Mouse (Mus musculus) cerebellum, postnatal 14 days (tissue): ENCODE results near the gene Acta2.

ENCODE experiments used
- DNase-seq, 2 experiments: peaks; one replicate each; pipeline ENCODE4 v3.0.0; 2021; ENCODE audit warnings: mixed read lengths in 2 of 2

Gene Acta2

GRCm38 (mm10) chr19:34254880-34255681 lies at the start of gene Acta2:
TSS of gene Acta2 (minus strand) at chr19:34255590.
- DNase-seq, result no peak

- no peak for DNase-seq
These were observed 49.5 kb upstream of the Acta2 start for GRCm38 (mm10) chr19:34304917-34305316.

- no peak for DNase-seq
These were observed 45.0 kb upstream of the Acta2 start for GRCm38 (mm10) chr19:34300430-34300829.

- DNase-seq, result no peak
These were observed 43.8 kb upstream of the Acta2 start for GRCm38 (mm10) chr19:34299229-34299628.

GRCm38 (mm10) chr19:34298531-34298930 lies 43.1 kb upstream of the Acta2 start:
- no peak for DNase-seq

GRCm38 (mm10) chr19:34295442-34295841 lies 40.1 kb upstream of the Acta2 start:
- DNase-seq, result no peak

- no peak for DNase-seq
These were observed 38.1 kb upstream of the Acta2 start for GRCm38 (mm10) chr19:34293376-34293947.

- DNase-seq, result no peak
These were observed 37.3 kb upstream of the Acta2 start for GRCm38 (mm10) chr19:34292701-34293100.

- no peak for DNase-seq
These were observed 36.6 kb upstream of the Acta2 start for GRCm38 (mm10) chr19:34291956-34292355.

GRCm38 (mm10) chr19:34291379-34291778 lies 36.0 kb upstream of the Acta2 start:
- no peak for DNase-seq

- DNase-seq, result no peak
These were observed 35.5 kb upstream of the Acta2 start for GRCm38 (mm10) chr19:34290872-34291341.

- DNase-seq, result peak; percentile 25 to 32
These were observed 34.8 kb upstream of the Acta2 start, which contains the start of gene Fas for GRCm38 (mm10) chr19:34289948-34290789. TSS of gene Fas (plus strand) at chr19:34290666.

- no peak for DNase-seq
These were observed 33.3 kb upstream of the Acta2 start for GRCm38 (mm10) chr19:34288696-34289095.

- no peak for DNase-seq
These were observed 32.4 kb upstream of the Acta2 start for GRCm38 (mm10) chr19:34287656-34288415.

- DNase-seq, result no peak
These were observed 31.8 kb upstream of the Acta2 start for GRCm38 (mm10) chr19:34287221-34287620.

- DNase-seq, result no peak
These were observed 29.4 kb upstream of the Acta2 start for GRCm38 (mm10) chr19:34284826-34285225.

- DNase-seq, result peak; percentile 39 to 53
These were observed 29.0 kb upstream of the Acta2 start for GRCm38 (mm10) chr19:34284383-34284782.

GRCm38 (mm10) chr19:34283614-34284013 lies 28.2 kb upstream of the Acta2 start:
- no peak for DNase-seq

GRCm38 (mm10) chr19:34278078-34278477 lies 22.7 kb upstream of the Acta2 start:
- DNase-seq, result no peak

- DNase-seq, result no peak
These were observed 17.7 kb upstream of the Acta2 start for GRCm38 (mm10) chr19:34273073-34273472.

GRCm38 (mm10) chr19:34270824-34271464 lies 15.6 kb upstream of the Acta2 start:
- DNase-seq, result no peak
